17 mouse cellular contexts compared by ENCODE assay signal in genomic region chr13:111938896-111939422, GRCm38 (mm10).
DNase-seq lines count a peak whose midpoint lies in the region; ATAC-seq and TF ChIP-seq lines count a peak whose summit lies in the region.
"Had no signal": no experiment of that assay in that cellular context is flagged by ENCODE, and none has a peak within 500 bp of the region (broad histone marks: within the 10 kb centered on the region; RNA-seq: fewer than 3 reads in every experiment).

No protein-coding gene starts in this region.

- no peak overlapping the region for H3K9ac ChIP-seq in kidney, postnatal 0 days (ENCODE audit: low read depth, low read length)
- H3K9ac ChIP-seq in stomach, embryonic 15.5 days: no peak overlapping the region
- H3K9ac ChIP-seq: heart, embryonic 15.5 days had no signal

- H3K4me2 ChIP-seq in kidney, postnatal 0 days (ENCODE audit: low read length): no peak overlapping the region
- H3K4me2 ChIP-seq in stomach, embryonic 15.5 days: no peak overlapping the region
- H3K4me2 ChIP-seq: heart, embryonic 15.5 days had no signal

- DNase-seq in kidney, postnatal 0 days (ENCODE audit: low spot score): no peak
- no peak for DNase-seq in kidney, postnatal 14 days
- peak; percentile 39 for DNase-seq in MEL-GATA-1-ER (ENCODE audit: extremely low read depth, low read depth)
- DNase-seq in left cerebral cortex, adult 8-10 months (ENCODE audit: low spot score in 2 of 2): no peak
- no peak for DNase-seq in gastrocnemius, adult 8-10 months (ENCODE audit: low spot score in 2 of 2)
- DNase-seq: B cell, adult 2 months; cerebellum, adult 11 months; cerebellum, postnatal 25 days; kidney, postnatal 25 days; layer of hippocampus, adult 9-11 months; thymus, postnatal 4 days had no signal

- H3K4me3 ChIP-seq in kidney, postnatal 0 days (replicated peaks; ENCODE audit: low read depth, low read length): no peak overlapping the region
- H3K4me3 ChIP-seq in stomach, embryonic 15.5 days (replicated peaks): no peak overlapping the region
- H3K4me3 ChIP-seq: forebrain, embryonic 10.5 days; heart, embryonic 15.5 days had no signal

- 46% methylated on average over 8 of the region's 8 CpGs for WGBS in kidney, postnatal 0 days
- 60% methylated on average over 8 of the region's 8 CpGs for WGBS in stomach, embryonic 15.5 days

- H3K27ac ChIP-seq in kidney, postnatal 0 days: 0 out of 2 replicates have a peak overlapping the region, but pooled peaks have one; percentile 6
- H3K27ac ChIP-seq in stomach, embryonic 15.5 days: peak overlapping the region; percentile 57
- H3K27ac ChIP-seq: forebrain, embryonic 10.5 days; heart, embryonic 15.5 days had no signal

- no peak for ATAC-seq in kidney, postnatal 0 days (replicated peaks; ENCODE audit: low FRiP score, low read depth)
- peak; percentile 54 for ATAC-seq in erythroid progenitor cell, adult 5-6 weeks (replicated peaks; ENCODE audit: low FRiP score, poor library complexity, severe bottlenecking)
- ATAC-seq in stomach, embryonic 15.5 days (ENCODE audit: insufficient read depth, low FRiP score, low read depth): peak; percentile 67; the same call in 1 of the 2 replicates
- ATAC-seq: inflammation-experienced regulatory T-cells, adult 6 months had no signal

- TF ChIP-seq CTCF in kidney, postnatal 0 days (IDR thresholded peaks at IDR 0.05; ENCODE audit: low read depth): no peak

- no peaks in the 10 kb centered on the region for H3K9me3 ChIP-seq in kidney, postnatal 0 days (replicated peaks; ENCODE audit: low read length)
- no peaks in the 10 kb centered on the region for H3K9me3 ChIP-seq in stomach, embryonic 15.5 days
- H3K9me3 ChIP-seq: forebrain, embryonic 10.5 days; G1E; heart, embryonic 15.5 days had no signal

- H3K36me3 ChIP-seq in kidney, postnatal 0 days (ENCODE audit: insufficient read depth, low read length): no peaks in the 10 kb centered on the region
- no peaks in the 10 kb centered on the region for H3K36me3 ChIP-seq in stomach, embryonic 15.5 days
- H3K36me3 ChIP-seq: forebrain, embryonic 10.5 days; G1E; heart, embryonic 15.5 days had no signal

- H3K4me1 ChIP-seq in kidney, postnatal 0 days (replicated peaks; ENCODE audit: insufficient read depth, low read length): peaks cover 19% of the 10 kb centered on the region; the same call in 1 of the 2 replicates
- H3K4me1 ChIP-seq in stomach, embryonic 15.5 days: peaks cover 20% of the 10 kb centered on the region

- H3K27me3 ChIP-seq in kidney, postnatal 0 days (ENCODE audit: insufficient read depth, low read length): no peaks in the 10 kb centered on the region
- H3K27me3 ChIP-seq in stomach, embryonic 15.5 days (replicated peaks): no peaks in the 10 kb centered on the region
- H3K27me3 ChIP-seq: heart, embryonic 15.5 days had no signal
